Mouse (Mus musculus): Measurements from ENCODE around the gene Pi16. TPM values are rescaled to one million over a fixed set of nuclear protein-coding genes. Genes with fewer than 3 reads are reported as not detected.

Gene Pi16
- polyA plus RNA-seq, 1 experiment from 2014 or later, result 2.4 TPM

- Histone ChIP-seq H3K4me3 (ENCODE audit: low read length) (no peak overlapping the region), H3K9ac (ENCODE audit: low read depth, low read length) (no peak overlapping the region), H3K36me3 (ENCODE audit: control insufficient read depth, insufficient read depth, low read length) (peaks cover 9% of the 10 kb centered on the region; the same call in 1 of the 2 replicates), H3K9me3 (ENCODE audit: control insufficient read depth, low read length) (no peaks in the 10 kb centered on the region), H3K4me2 (ENCODE audit: low read length) (no peak overlapping the region), H3K27ac (ENCODE audit: low read depth, low read length) (peak overlapping the region; percentile 45; the same call in 1 of the 2 replicates), H3K4me1 (ENCODE audit: control insufficient read depth, insufficient read depth, low read depth, low read length) (0 out of 2 replicates have a peak, but pooled peaks cover 3% of the 10 kb centered on the region), H3K27me3 (replicated peaks; ENCODE audit: control insufficient read depth, insufficient read depth, low read length) (no peaks in the 10 kb centered on the region)
- ATAC-seq, result peak; percentile 17; the same call in 1 of the 2 replicates
- WGBS, result 36% methylated on average over 21 of the region's 21 CpGs
Observed at GRCm38 (mm10) chr17:29282216-29282952, 35.1 kb upstream of the Pi16 start.

- Histone ChIP-seq H3K36me3 (ENCODE audit: control insufficient read depth, insufficient read depth, low read length) (peaks cover 18% of the 10 kb centered on the region), H3K9ac (ENCODE audit: low read depth, low read length) (no peak overlapping the region), H3K4me3 (ENCODE audit: low read length) (no peak overlapping the region), H3K27me3 (replicated peaks; ENCODE audit: control insufficient read depth, insufficient read depth, low read length) (no peaks in the 10 kb centered on the region), H3K4me1 (ENCODE audit: control insufficient read depth, insufficient read depth, low read depth, low read length) (no peaks in the 10 kb centered on the region), H3K9me3 (ENCODE audit: control insufficient read depth, low read length) (no peaks in the 10 kb centered on the region), H3K4me2 (ENCODE audit: low read length) (no peak overlapping the region), H3K27ac (ENCODE audit: low read depth, low read length) (no peak overlapping the region)
- no peak for ATAC-seq
- 76% methylated on average over 7 of the region's 7 CpGs for WGBS
Observed at GRCm38 (mm10) chr17:29291793-29292192, 25.7 kb upstream of the Pi16 start.

GRCm38 (mm10) chr17:29292996-29293395 is 24.5 kb upstream of the Pi16 start:
- Histone ChIP-seq H3K27me3 (replicated peaks; ENCODE audit: control insufficient read depth, insufficient read depth, low read length) (no peaks in the 10 kb centered on the region), H3K27ac (ENCODE audit: low read depth, low read length) (no peak overlapping the region), H3K4me1 (ENCODE audit: control insufficient read depth, insufficient read depth, low read depth, low read length) (no peaks in the 10 kb centered on the region), H3K4me2 (ENCODE audit: low read length) (no peak overlapping the region), H3K9ac (ENCODE audit: low read depth, low read length) (no peak overlapping the region), H3K4me3 (ENCODE audit: low read length) (no peak overlapping the region), H3K36me3 (ENCODE audit: control insufficient read depth, insufficient read depth, low read length) (peaks cover 25% of the 10 kb centered on the region), H3K9me3 (ENCODE audit: control insufficient read depth, low read length) (no peaks in the 10 kb centered on the region)
- whole genome bisulfite sequencing, result 93% methylated on average over 3 of the region's 3 CpGs
- ATAC-seq, result no peak

- peaks cover 25% of the 10 kb centered on the region for H3K36me3 ChIP-seq (ENCODE audit: control insufficient read depth, insufficient read depth, low read length)
Observed at GRCm38 (mm10) chr17:29293807-29294605, 23.5 kb upstream of the Pi16 start.

GRCm38 (mm10) chr17:29295835-29296234 is 21.6 kb upstream of the Pi16 start:
- ATAC-seq, result no peak
- Histone ChIP-seq H3K36me3 (ENCODE audit: control insufficient read depth, insufficient read depth, low read length) (peaks cover 31% of the 10 kb centered on the region), H3K4me2 (ENCODE audit: low read length) (no peak overlapping the region), H3K4me3 (ENCODE audit: low read length) (no peak overlapping the region), H3K9me3 (ENCODE audit: control insufficient read depth, low read length) (no peaks in the 10 kb centered on the region), H3K9ac (ENCODE audit: low read depth, low read length) (no peak overlapping the region), H3K4me1 (ENCODE audit: control insufficient read depth, insufficient read depth, low read depth, low read length) (no peaks in the 10 kb centered on the region), H3K27me3 (replicated peaks; ENCODE audit: control insufficient read depth, insufficient read depth, low read length) (no peaks in the 10 kb centered on the region), H3K27ac (ENCODE audit: low read depth, low read length) (no peak overlapping the region)
- 77% methylated on average over 5 of the region's 5 CpGs for WGBS

More at GRCm38 (mm10) chr17:29293807-29294605, 23.5 kb upstream of the Pi16 start:
- WGBS, result 82% methylated on average over 9 of the region's 9 CpGs
- Histone ChIP-seq H3K9ac (ENCODE audit: low read depth, low read length) (no peak overlapping the region), H3K9me3 (ENCODE audit: control insufficient read depth, low read length) (no peaks in the 10 kb centered on the region), H3K27me3 (replicated peaks; ENCODE audit: control insufficient read depth, insufficient read depth, low read length) (no peaks in the 10 kb centered on the region), H3K4me1 (ENCODE audit: control insufficient read depth, insufficient read depth, low read depth, low read length) (no peaks in the 10 kb centered on the region), H3K27ac (ENCODE audit: low read depth, low read length) (no peak overlapping the region), H3K4me2 (ENCODE audit: low read length) (no peak overlapping the region), H3K4me3 (ENCODE audit: low read length) (no peak overlapping the region)
- ATAC-seq, result no peak

- Histone ChIP-seq H3K36me3 (ENCODE audit: control insufficient read depth, insufficient read depth, low read length) (peaks cover 38% of the 10 kb centered on the region), H3K9ac (ENCODE audit: low read depth, low read length) (no peak overlapping the region), H3K4me1 (ENCODE audit: control insufficient read depth, insufficient read depth, low read depth, low read length) (no peaks in the 10 kb centered on the region), H3K4me3 (ENCODE audit: low read length) (no peak overlapping the region), H3K9me3 (ENCODE audit: control insufficient read depth, low read length) (no peaks in the 10 kb centered on the region), H3K4me2 (ENCODE audit: low read length) (no peak overlapping the region), H3K27me3 (replicated peaks; ENCODE audit: control insufficient read depth, insufficient read depth, low read length) (no peaks in the 10 kb centered on the region), H3K27ac (ENCODE audit: low read depth, low read length) (no peak overlapping the region)
- ATAC-seq, result no peak
- WGBS, result 81% methylated on average over 10 of the region's 10 CpGs
Observed at GRCm38 (mm10) chr17:29297321-29297720, 20.2 kb upstream of the Pi16 start.

- H3K4me1 ChIP-seq (ENCODE audit: control insufficient read depth, insufficient read depth, low read depth, low read length), result no peaks in the 10 kb centered on the region
- H3K9ac ChIP-seq (ENCODE audit: low read depth, low read length), result no peak overlapping the region
- H3K27ac ChIP-seq (ENCODE audit: low read depth, low read length), result no peak overlapping the region
- peaks cover 39% of the 10 kb centered on the region for H3K36me3 ChIP-seq (ENCODE audit: control insufficient read depth, insufficient read depth, low read length)
- 86% methylated on average over 6 of the region's 6 CpGs for WGBS
- no peak overlapping the region for H3K4me3 ChIP-seq (ENCODE audit: low read length)
- H3K27me3 ChIP-seq (replicated peaks; ENCODE audit: control insufficient read depth, insufficient read depth, low read length), result no peaks in the 10 kb centered on the region
- H3K4me2 ChIP-seq (ENCODE audit: low read length), result no peak overlapping the region
- no peaks in the 10 kb centered on the region for H3K9me3 ChIP-seq (ENCODE audit: control insufficient read depth, low read length)
- ATAC-seq, result no peak
Observed at GRCm38 (mm10) chr17:29297813-29298212, 19.7 kb upstream of the Pi16 start.

- 83% methylated on average over 4 of the region's 4 CpGs for WGBS
- Histone ChIP-seq H3K27ac (ENCODE audit: low read depth, low read length) (no peak overlapping the region), H3K9me3 (ENCODE audit: control insufficient read depth, low read length) (no peaks in the 10 kb centered on the region), H3K4me1 (ENCODE audit: control insufficient read depth, insufficient read depth, low read depth, low read length) (no peaks in the 10 kb centered on the region), H3K4me2 (ENCODE audit: low read length) (no peak overlapping the region), H3K27me3 (replicated peaks; ENCODE audit: control insufficient read depth, insufficient read depth, low read length) (no peaks in the 10 kb centered on the region), H3K36me3 (ENCODE audit: control insufficient read depth, insufficient read depth, low read length) (peaks cover 36% of the 10 kb centered on the region), H3K9ac (ENCODE audit: low read depth, low read length) (no peak overlapping the region), H3K4me3 (ENCODE audit: low read length) (no peak overlapping the region)
- no peak for ATAC-seq
Observed at GRCm38 (mm10) chr17:29299282-29299681, 18.2 kb upstream of the Pi16 start.

GRCm38 (mm10) chr17:29300926-29301325 is 16.6 kb upstream of the Pi16 start:
- H3K9me3 ChIP-seq (ENCODE audit: control insufficient read depth, low read length), result no peaks in the 10 kb centered on the region
- no peak for ATAC-seq
- 88% methylated on average over 7 of the region's 7 CpGs for WGBS
- H3K4me3 ChIP-seq (ENCODE audit: low read length), result no peak overlapping the region
- no peak overlapping the region for H3K4me2 ChIP-seq (ENCODE audit: low read length)
- H3K27ac ChIP-seq (ENCODE audit: low read depth, low read length), result no peak overlapping the region
- H3K4me1 ChIP-seq (ENCODE audit: control insufficient read depth, insufficient read depth, low read depth, low read length), result no peaks in the 10 kb centered on the region
- H3K27me3 ChIP-seq (replicated peaks; ENCODE audit: control insufficient read depth, insufficient read depth, low read length), result no peaks in the 10 kb centered on the region
- no peak overlapping the region for H3K9ac ChIP-seq (ENCODE audit: low read depth, low read length)
- peaks cover 25% of the 10 kb centered on the region for H3K36me3 ChIP-seq (ENCODE audit: control insufficient read depth, insufficient read depth, low read length)

Data from hindbrain, embryonic 16.5 days (tissue).